Mouse (Mus musculus) midbrain, embryonic 10.5 days (tissue): ENCODE results near the gene Prpsap2. TPM values are rescaled to one million over a fixed set of nuclear protein-coding genes. Genes with fewer than 3 reads are reported as not detected.

Source experiments
- DNase-seq: peaks from one replicate; pipeline ENCODE4 v3.0.0-alpha.2; 2017; ENCODE audit warnings: low spot score
- H3K27ac ChIP-seq: fragments of 300-500 bp; sonication (generic); replicated peaks from 2 replicates; pipeline ENCODE4 v1.5.1; 2016; ENCODE audit warnings: mild to moderate bottlenecking
- H3K27me3 ChIP-seq: fragments of 300-500 bp; sonication (generic); 2 replicates; pipeline ENCODE4 v1.6.1; 2016; ENCODE audit warnings: low read depth, mild to moderate bottlenecking; ENCODE audit not compliant: poor library complexity, severe bottlenecking
- H3K36me3 ChIP-seq: fragments of 300-500 bp; sonication (generic); 2 replicates; pipeline ENCODE4 v1.6.1; 2016; ENCODE audit warnings: mild to moderate bottlenecking, moderate library complexity
- H3K4me1 ChIP-seq: fragments of 300-500 bp; sonication (generic); 2 replicates; pipeline ENCODE4 v1.6.1; 2016
- H3K4me3 ChIP-seq: fragments of 300-500 bp; sonication (generic); 2 replicates; pipeline ENCODE4 v1.5.1; 2016; ENCODE audit warnings: mild to moderate bottlenecking, moderate library complexity
- H3K9me3 ChIP-seq: fragments of 300-500 bp; sonication (generic); replicated peaks from 2 replicates; pipeline ENCODE4 v1.6.1; 2016; ENCODE audit warnings: mild to moderate bottlenecking
- WGBS: fragments of 180-500 bp; shearing (Covaris S2); methylation state at CpG from one replicate; pipeline ENCODE4 v1.1.7; 2016; 5-methylcytosine and 5-hydroxymethylcytosine counted together
- polyA plus RNA-seq: library from polyadenylated mRNA; unstranded; fragments of >200 nt; fragmentation: Nextera tagmentation; extraction: Ambion mirVana; gene quantifications from 2 replicates; pipeline ENCODE4 v1.2.1, GENCODE M21; 2016

The Prpsap2 gene
- polyA plus RNA-seq, 1 experiment from 2014 or later: 47.0 TPM

- Histone ChIP-seq H3K27ac (no peak overlapping the region), H3K9me3 (no peaks in the 10 kb centered on the region), H3K4me3 (peak overlapping the region; percentile 53), H3K4me1 (peaks cover 33% of the 10 kb centered on the region), H3K36me3 (no peaks in the 10 kb centered on the region), H3K27me3 (peaks cover 49% of the 10 kb centered on the region)
- WGBS: 73% methylated on average over 8 of the region's 8 CpGs
- DNase-seq: no peak
These were observed 76.7 kb downstream of the Prpsap2 start for GRCm38 (mm10) chr11:61685119-61685725.

- 2% methylated on average over 76 of the region's 76 CpGs for WGBS
- H3K36me3 ChIP-seq: no peaks in the 10 kb centered on the region
- no peaks in the 10 kb centered on the region for H3K9me3 ChIP-seq
- peak within 1 kb of the TSS; percentile 53 for H3K4me3 ChIP-seq
- peaks cover 33% of the 10 kb centered on the region for H3K4me1 ChIP-seq
- H3K27me3 ChIP-seq: peaks cover 49% of the 10 kb centered on the region
- DNase-seq: peak; percentile 73
- H3K27ac ChIP-seq: peak within 1 kb of the TSS; percentile 38; the same call in 1 of the 2 replicates
These were observed 77.8 kb downstream of the Prpsap2 start, which contains the start of gene Fam83g for GRCm38 (mm10) chr11:61683907-61684731. Fam83g (plus strand) TSS chr11:61684091.

Other genes with a start within 250 kb of the Prpsap2 start
- gene Epn2, start 182.4 kb downstream of the Prpsap2 start, polyA plus RNA-seq: 23.9 and 28.4 TPM in 2 replicates
- 8.2 and 8.6 TPM in 2 replicates for gene Grap, start 108.8 kb downstream of the Prpsap2 start, polyA plus RNA-seq
- 0.86 and 0.95 TPM in 2 replicates for gene Fam83g, start 78.0 kb downstream of the Prpsap2 start, polyA plus RNA-seq
- not detected in 2 replicates for gene Slc5a10, start 41.3 kb downstream of the Prpsap2 start, polyA plus RNA-seq
- 12.1 and 17.3 TPM in 2 replicates for gene Ulk2, start 93.0 kb upstream of the Prpsap2 start, polyA plus RNA-seq
- gene Akap10, start 168.2 kb upstream of the Prpsap2 start, polyA plus RNA-seq: 13.7 and 14.7 TPM in 2 replicates
- gene Specc1, start 194.7 kb upstream of the Prpsap2 start, polyA plus RNA-seq: 10.1 and 13.3 TPM in 2 replicates